Mouse (Mus musculus): ENCODE data around the gene Ucma.
"Not testable (repeated sequence)": the region's sequence is repeated elsewhere in the genome, so short reads cannot be mapped to it uniquely, and the experiment has no call there.

The Ucma gene

GRCm38 (mm10) chr2:4975807-4976206, at the start of gene Ucma:
Ucma (plus strand) TSS chr2:4976122.
- DNase-seq (ENCODE audit: low spot score in 2 of 2) = peak; percentile 37 to 65

GRCm38 (mm10) chr2:4927391-4927790, 48.5 kb upstream of the Ucma start:
- no peak for DNase-seq (ENCODE audit: low spot score in 2 of 2)

GRCm38 (mm10) chr2:4929230-4929629, 46.7 kb upstream of the Ucma start:
- no peak for DNase-seq (ENCODE audit: low spot score in 2 of 2)

GRCm38 (mm10) chr2:4934516-4934915, 41.4 kb upstream of the Ucma start:
- no peak for DNase-seq (ENCODE audit: low spot score in 2 of 2)

- no peak for DNase-seq (ENCODE audit: low spot score in 2 of 2)
These were observed 38.0 kb upstream of the Ucma start for GRCm38 (mm10) chr2:4937931-4938330.

- no peak for DNase-seq (ENCODE audit: low spot score in 2 of 2)
These were observed 35.1 kb upstream of the Ucma start for GRCm38 (mm10) chr2:4940861-4941260.

- not testable (repeated sequence) for DNase-seq (ENCODE audit: low spot score in 2 of 2)
These were observed 26.2 kb upstream of the Ucma start for GRCm38 (mm10) chr2:4949691-4950090.

- no peak for DNase-seq (ENCODE audit: low spot score in 2 of 2)
These were observed 24.9 kb upstream of the Ucma start for GRCm38 (mm10) chr2:4950986-4951385.

GRCm38 (mm10) chr2:4954216-4954760, 21.6 kb upstream of the Ucma start:
- DNase-seq (ENCODE audit: low spot score in 2 of 2) = no peak

- DNase-seq (ENCODE audit: low spot score in 2 of 2) = no peak
These were observed 17.9 kb upstream of the Ucma start for GRCm38 (mm10) chr2:4958039-4958438.

GRCm38 (mm10) chr2:4967806-4968205, 8.1 kb upstream of the Ucma start:
- DNase-seq (ENCODE audit: low spot score in 2 of 2) = no peak

- no peak for DNase-seq (ENCODE audit: low spot score in 2 of 2)
These were observed 6.8 kb upstream of the Ucma start for GRCm38 (mm10) chr2:4969083-4969482.

GRCm38 (mm10) chr2:4978091-4978490, 2.2 kb downstream of the Ucma start:
- DNase-seq (ENCODE audit: low spot score in 2 of 2) = peak; percentile 58 to 62

GRCm38 (mm10) chr2:4983987-4984386, 8.1 kb downstream of the Ucma start:
- no peak for DNase-seq (ENCODE audit: low spot score in 2 of 2)

- DNase-seq (ENCODE audit: low spot score in 2 of 2) = no peak
These were observed 9.1 kb downstream of the Ucma start for GRCm38 (mm10) chr2:4985000-4985399.

- DNase-seq (ENCODE audit: low spot score in 2 of 2) = no peak
These were observed 10.9 kb downstream of the Ucma start for GRCm38 (mm10) chr2:4986798-4987197.

GRCm38 (mm10) chr2:4987388-4988180, 11.7 kb downstream of the Ucma start:
- no peak for DNase-seq (ENCODE audit: low spot score in 2 of 2)

- DNase-seq (ENCODE audit: low spot score in 2 of 2) = no peak
These were observed 13.0 kb downstream of the Ucma start for GRCm38 (mm10) chr2:4988826-4989424.

GRCm38 (mm10) chr2:4993584-4993983, 17.7 kb downstream of the Ucma start:
- peak; percentile 71 to 76 for DNase-seq (ENCODE audit: low spot score in 2 of 2)

GRCm38 (mm10) chr2:4994436-4994835, 18.5 kb downstream of the Ucma start:
- DNase-seq (ENCODE audit: low spot score in 2 of 2) = no peak

GRCm38 (mm10) chr2:4995646-4996045, 19.7 kb downstream of the Ucma start:
- DNase-seq (ENCODE audit: low spot score in 2 of 2) = no peak

- DNase-seq (ENCODE audit: low spot score in 2 of 2) = no peak
These were observed 20.5 kb downstream of the Ucma start for GRCm38 (mm10) chr2:4996421-4996824.

- DNase-seq (ENCODE audit: low spot score in 2 of 2) = no peak
These were observed 23.0 kb downstream of the Ucma start for GRCm38 (mm10) chr2:4998905-4999304.

Data from right cerebral cortex, postnatal 10 days (tissue).